Mouse (Mus musculus) gastrocnemius, adult 2 months (tissue): ENCODE measurements around the gene Cacng7. TPM values are rescaled to one million over a fixed set of nuclear protein-coding genes. Genes with fewer than 3 reads are reported as not detected.

Source experiments
- DNase-seq: peaks from one replicate; pipeline ENCODE4 v3.0.0; 2022
- H3K27ac ChIP-seq: fragments of 200-600 bp; 2 replicates; pipeline ENCODE4 v1.8.1; 2022; ENCODE audit warnings: mild to moderate bottlenecking
- H3K4me3 ChIP-seq: fragments of 200-600 bp; 2 replicates; pipeline ENCODE4 v1.8.1; 2022; ENCODE audit warnings: mild to moderate bottlenecking, moderate library complexity
- CTCF ChIP-seq: fragments of 200-600 bp; IDR thresholded peaks from 2 replicates; pipeline ENCODE4 v1.8.1; 2022; ENCODE audit warnings: antibody characterized with exemption, mild to moderate bottlenecking, moderate library complexity
- intact Hi-C: fragments of 180-260 bp; cut with DNase I; formaldehyde crosslinking; loops from one replicate; pipeline ENCODE4 v1.15.1; 2025
- total RNA-seq, 2 experiments: library from RNA; stranded (reverse); gene quantifications; 2 replicates each; pipeline ENCODE4 v1.2.3; 2021

Gene Cacng7
- total RNA-seq, 2 experiments from 2014 or later, result 8.4 to 16.2 TPM

- intact Hi-C loops, result loop anchor here (5.0 kb wide), 1 partner anchor 42 kb away; no protein-coding TSS in a partner anchor
- DNase-seq, result no peak
- no peak for TF ChIP-seq CTCF
- H3K4me3 ChIP-seq, result no peak overlapping the region
- H3K27ac ChIP-seq, result no peak overlapping the region
Observed at GRCm38 (mm10) chr7:3304298-3304697, 28.5 kb upstream of the Cacng7 start.

GRCm38 (mm10) chr7:3306400-3306799 lies 26.4 kb upstream of the Cacng7 start:
- TF ChIP-seq CTCF, result no peak
- no peak overlapping the region for H3K4me3 ChIP-seq
- intact Hi-C loops, result no loop called here
- no peak for DNase-seq
- H3K27ac ChIP-seq, result no peak overlapping the region

GRCm38 (mm10) chr7:3308646-3309045 lies 24.1 kb upstream of the Cacng7 start:
- Histone ChIP-seq H3K4me3 (no peak overlapping the region), H3K27ac (no peak overlapping the region)
- intact Hi-C loops, result no loop called here
- no peak for DNase-seq
- TF ChIP-seq CTCF, result no peak

DNA sequence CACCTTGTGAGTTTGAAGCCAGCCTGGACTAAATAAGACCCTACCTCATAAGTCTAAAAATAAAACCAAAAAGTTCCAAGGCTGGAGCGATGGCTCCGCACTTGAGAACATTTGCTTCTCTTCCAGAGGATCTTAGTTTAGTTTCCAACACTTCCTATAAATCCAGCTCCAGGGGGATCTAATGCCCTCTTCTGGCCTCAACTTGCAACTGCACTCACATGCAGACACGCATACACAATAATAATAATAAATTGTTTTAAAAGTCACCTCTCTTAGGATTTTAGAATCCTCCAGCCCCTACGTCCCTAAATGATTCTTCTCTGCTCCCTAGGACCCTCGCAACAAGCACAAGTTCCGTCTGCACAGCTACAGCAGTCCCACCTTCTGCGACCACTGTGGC lies 22.5 kb upstream of the Cacng7 start:
- H3K4me3 ChIP-seq, result no peak overlapping the region
- intact Hi-C loops, result no loop called here
- TF ChIP-seq CTCF, result no peak
- DNase-seq, result no peak
- no peak overlapping the region for H3K27ac ChIP-seq

GRCm38 (mm10) chr7:3313571-3313970 lies 19.2 kb upstream of the Cacng7 start:
- no peak for TF ChIP-seq CTCF
- intact Hi-C loops, result no loop called here
- DNase-seq, result no peak

GRCm38 (mm10) chr7:3314121-3314520 lies 18.6 kb upstream of the Cacng7 start:
- Histone ChIP-seq H3K4me3 (no peak overlapping the region), H3K27ac (no peak overlapping the region)
- no peak for DNase-seq
- intact Hi-C loops, result no loop called here
- TF ChIP-seq CTCF, result no peak

More at GRCm38 (mm10) chr7:3313571-3313970, 19.2 kb upstream of the Cacng7 start:
- H3K27ac ChIP-seq, result no peak overlapping the region
- no peak overlapping the region for H3K4me3 ChIP-seq

- no peak for TF ChIP-seq CTCF
- intact Hi-C loops, result no loop called here
Observed at GRCm38 (mm10) chr7:3317704-3318103, 15.1 kb upstream of the Cacng7 start.

DNA sequence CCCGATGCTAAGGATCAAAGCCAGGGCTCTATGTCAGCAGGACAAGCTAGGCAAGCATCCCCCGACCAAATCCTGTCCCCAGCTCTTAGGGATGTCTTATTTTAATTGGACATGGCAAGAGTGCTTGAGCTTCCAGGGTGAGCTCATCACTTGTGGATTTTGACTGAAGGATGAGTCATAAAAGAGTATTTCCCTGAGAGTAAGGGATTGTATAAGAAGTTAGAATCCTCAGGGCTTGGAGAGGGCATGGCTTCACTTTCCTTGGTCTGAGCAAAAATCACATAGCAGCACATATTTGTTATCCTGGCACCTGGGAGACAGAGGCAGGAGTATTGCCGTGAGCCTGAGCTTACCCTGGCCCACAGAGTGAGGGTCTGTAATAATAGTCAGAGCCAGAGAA lies 11.9 kb upstream of the Cacng7 start:
- H3K27ac ChIP-seq, result no peak overlapping the region
- intact Hi-C loops, result no loop called here
- DNase-seq, result no peak
- no peak overlapping the region for H3K4me3 ChIP-seq
- TF ChIP-seq CTCF, result no peak

More at GRCm38 (mm10) chr7:3317704-3318103, 15.1 kb upstream of the Cacng7 start:
- Histone ChIP-seq H3K27ac (no peak overlapping the region), H3K4me3 (no peak overlapping the region)
- no peak for DNase-seq

- Histone ChIP-seq H3K27ac (no peak overlapping the region), H3K4me3 (no peak overlapping the region)
- TF ChIP-seq CTCF, result no peak
- no peak for DNase-seq
- intact Hi-C loops, result no loop called here
Observed at GRCm38 (mm10) chr7:3323826-3324225, 8.9 kb upstream of the Cacng7 start.

DNA sequence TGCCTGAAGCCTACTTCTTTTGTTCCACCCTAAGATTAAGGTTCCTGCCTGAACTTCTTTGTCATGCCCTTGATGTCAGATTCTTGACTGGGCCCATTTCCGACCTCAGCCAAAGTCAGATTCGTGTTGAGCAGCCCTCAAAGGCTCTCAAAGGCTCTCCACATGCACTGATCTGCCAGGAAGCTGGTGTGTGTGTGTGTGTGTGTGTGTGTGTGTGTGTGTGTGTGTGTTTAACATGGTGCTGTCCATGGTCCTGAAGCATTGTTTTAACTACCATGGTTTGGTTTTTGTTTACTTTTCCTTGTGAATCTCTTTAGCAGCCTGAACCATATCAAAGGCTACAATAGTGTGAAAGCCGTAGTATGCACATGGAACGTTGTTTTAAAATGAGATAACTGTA lies 4.8 kb upstream of the Cacng7 start:
- intact Hi-C loops, result no loop called here
- TF ChIP-seq CTCF, result no peak
- Histone ChIP-seq H3K27ac (no peak overlapping the region), H3K4me3 (no peak overlapping the region)
- DNase-seq, result no peak

DNA sequence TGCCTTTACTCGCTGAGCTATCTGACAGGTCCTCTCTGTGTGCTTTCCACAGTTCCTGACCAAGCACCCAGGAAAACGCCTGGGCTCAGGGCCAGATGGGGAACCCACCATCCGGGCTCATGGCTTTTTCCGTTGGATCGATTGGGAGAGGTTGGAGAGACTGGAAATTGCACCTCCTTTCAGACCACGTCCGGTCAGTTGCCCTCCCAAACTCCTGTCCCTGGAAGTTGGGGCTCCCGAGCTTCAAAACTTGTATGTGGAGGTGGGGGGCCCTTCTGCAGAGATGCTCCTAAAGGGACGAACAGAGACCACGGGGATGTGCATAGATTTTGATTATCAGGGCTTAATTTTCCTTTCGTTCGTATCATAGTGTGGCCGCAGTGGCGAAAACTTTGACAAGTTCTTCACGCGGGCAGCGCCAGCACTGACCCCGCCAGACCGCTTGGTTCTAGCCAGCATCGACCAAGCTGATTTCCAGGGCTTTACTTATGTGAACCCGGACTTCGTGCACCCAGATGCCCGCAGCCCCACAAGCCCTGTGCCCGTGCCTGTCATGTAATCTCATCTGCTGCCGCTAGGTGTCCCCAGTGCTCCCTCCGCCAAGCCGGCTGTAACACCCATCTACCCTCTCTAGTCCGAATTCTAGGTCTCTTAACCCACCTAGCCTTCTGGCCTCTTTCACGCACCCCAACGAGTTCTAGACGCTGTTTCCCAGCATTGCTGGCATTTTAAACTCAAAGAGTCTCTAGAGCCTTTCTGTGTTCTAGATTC lies 2.8 kb upstream of the Cacng7 start:
- intact Hi-C loops, result loop anchor here (1.0 to 10.0 kb wide), 4 partner anchors 47 to 287 kb away; partner anchors contain the start of genes Ndufa3 and Oscar
- TF ChIP-seq CTCF, result peak; percentile 98

DNA sequence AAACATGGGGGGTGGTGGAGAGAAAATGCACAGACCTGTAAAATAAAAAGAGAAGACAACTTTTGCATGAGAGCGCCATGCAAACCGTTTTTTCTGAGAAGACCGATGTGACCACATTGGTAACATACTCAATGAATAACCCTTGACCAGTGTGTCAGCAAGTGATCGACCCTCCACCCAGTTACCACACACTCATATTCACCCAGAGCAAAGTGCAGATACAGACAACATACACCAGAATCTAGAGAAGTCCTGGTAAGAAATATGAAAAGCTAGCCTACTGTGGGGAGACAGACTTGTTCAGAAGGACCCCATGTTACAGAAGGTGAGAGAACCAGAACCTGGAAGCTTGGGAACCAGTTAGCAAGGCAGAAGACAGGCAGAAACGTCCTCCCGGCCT lies 1.6 kb upstream of the Cacng7 start:
- Histone ChIP-seq H3K27ac (peak overlapping the region; percentile 73), H3K4me3 (peak overlapping the region; percentile 73)
- intact Hi-C loops, result loop anchor here (5.0 to 10.0 kb wide), 3 partner anchors 46 to 286 kb away; partner anchors contain the start of genes Ndufa3 and Oscar
- no peak for TF ChIP-seq CTCF
- DNase-seq, result no peak

More for the DNA sequence above, 2.8 kb upstream of the Cacng7 start:
- Histone ChIP-seq H3K4me3 (peak overlapping the region; percentile 38; the same call in 1 of the 2 replicates), H3K27ac (no peak overlapping the region)
- peak; percentile 78 for DNase-seq

DNA sequence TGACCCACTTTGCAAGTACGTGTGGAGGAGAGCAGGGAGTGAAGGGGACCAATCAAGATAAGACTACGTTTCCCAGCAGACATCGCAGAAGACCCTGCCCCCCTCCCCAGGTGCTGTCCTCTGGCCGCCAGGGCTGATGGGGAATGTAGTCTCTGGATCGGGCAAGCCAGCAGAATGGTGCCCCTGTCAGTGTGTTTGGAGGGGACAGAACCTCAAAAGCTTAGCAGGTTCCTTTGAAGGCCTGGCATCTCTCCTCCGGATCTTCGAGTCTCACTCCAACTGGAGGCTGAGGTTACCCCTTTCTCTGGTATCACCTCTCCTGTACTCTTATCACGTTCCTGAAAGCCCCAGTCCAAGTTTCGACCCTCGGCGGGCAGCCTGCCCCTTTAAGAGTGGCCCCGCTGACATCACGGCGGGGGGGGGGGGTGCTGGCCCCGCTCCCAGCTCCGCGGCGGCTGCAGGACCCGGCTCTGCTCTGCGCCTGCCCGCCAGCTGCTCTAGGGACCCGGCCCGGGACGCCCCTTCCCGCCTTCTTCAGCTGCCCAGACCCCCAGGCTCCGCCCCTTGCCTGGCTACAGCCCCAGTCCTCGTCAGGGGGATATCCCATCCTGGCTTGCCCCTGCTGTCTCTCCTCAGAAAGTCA lies 1.1 kb upstream of the Cacng7 start:
- no peak for TF ChIP-seq CTCF
- intact Hi-C loops, result loop anchor here (5.0 to 10.0 kb wide), 3 partner anchors 46 to 286 kb away; partner anchors contain the start of genes Ndufa3 and Oscar
- H3K4me3 ChIP-seq, result peak overlapping the region; percentile 73
- peak overlapping the region; percentile 73 for H3K27ac ChIP-seq
- DNase-seq, result peak; percentile 80
